Mouse (Mus musculus): ENCODE measurements at regions not wholly inside any gene's neighbourhood (a gene's known extent, or its start where the extent isn't known, plus 50 kb on each side); places are given as distances from the start of the nearest gene placed in this dataset.

DNA sequence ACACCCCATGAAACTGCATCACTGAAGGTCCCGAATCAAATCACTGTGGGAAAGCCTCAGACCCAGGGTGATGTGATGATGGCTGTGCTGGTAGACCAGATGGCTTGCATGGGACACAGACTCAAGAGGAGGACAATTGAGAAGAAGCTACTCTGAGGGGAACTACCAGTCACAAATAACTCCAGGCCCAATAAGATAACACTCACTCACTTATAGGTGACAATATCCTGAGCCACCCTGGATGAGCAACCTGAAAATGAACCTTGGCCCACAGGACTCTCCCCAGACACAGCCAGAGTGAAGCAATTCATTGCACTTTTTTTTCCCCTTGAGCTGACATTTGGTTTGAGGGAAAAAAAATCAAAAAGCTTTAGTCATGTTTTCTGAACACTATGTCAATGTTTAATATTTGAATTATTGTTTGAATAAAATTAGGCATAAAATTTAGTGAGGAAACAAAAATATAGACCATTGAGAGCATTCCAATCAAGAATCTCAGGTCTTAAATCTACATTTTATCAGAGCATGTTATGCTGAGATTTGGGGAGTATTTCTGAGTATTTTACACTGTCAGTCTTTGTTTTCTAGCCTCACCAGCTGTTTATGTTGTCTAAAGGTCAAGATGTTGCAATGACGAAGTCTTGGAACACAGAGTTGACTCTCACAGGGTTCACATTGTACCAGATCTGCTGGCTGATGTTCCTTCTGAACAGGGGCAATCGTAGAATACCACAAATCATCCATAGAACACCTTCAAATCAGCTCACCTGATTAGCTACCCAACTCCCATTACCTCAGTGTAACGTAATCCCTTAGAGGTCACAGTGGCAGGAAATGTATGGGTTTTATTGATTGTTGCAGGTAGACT lies 67.9 kb upstream of the Gm6993 start:
- no peak for DNase-seq (ENCODE audit: low spot score in 2 of 2)

DNA sequence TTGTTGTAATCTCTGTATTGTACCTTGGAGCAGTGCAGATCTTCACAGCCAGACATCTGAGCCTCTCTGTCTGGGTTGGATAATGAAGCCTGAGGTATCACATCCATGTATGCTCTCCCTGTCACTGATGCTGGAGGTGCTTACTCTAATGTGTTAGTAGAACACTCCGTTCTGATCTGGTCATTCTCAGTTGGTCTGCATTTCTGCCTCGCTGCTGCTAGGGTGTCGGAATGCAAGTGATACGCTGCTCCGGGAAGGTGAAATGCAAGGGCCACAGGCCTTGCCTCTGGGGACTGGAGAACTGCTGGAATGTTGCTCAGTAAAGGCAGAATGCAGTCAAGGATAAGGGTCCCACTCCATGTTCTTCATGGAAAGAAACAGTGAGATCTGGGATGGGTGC lies 67.1 kb upstream of the Gm6993 start:
- DNase-seq (ENCODE audit: low spot score in 2 of 2), result no peak

GRCm38 (mm10) chr12:31179536-31179935 lies 61.0 kb upstream of the Gm6993 start:
- DNase-seq (ENCODE audit: low spot score in 2 of 2), result no peak

GRCm38 (mm10) chr12:31183632-31184031 lies 56.9 kb upstream of the Gm6993 start:
- DNase-seq (ENCODE audit: low spot score in 2 of 2), result no peak

- peak; percentile 47 to 50 for DNase-seq (ENCODE audit: low spot score in 2 of 2)
Measured at GRCm38 (mm10) chr12:31184217-31184975, 56.2 kb upstream of the Gm6993 start.

GRCm38 (mm10) chr12:31185177-31185932 lies 55.2 kb upstream of the Gm6993 start:
- no peak for DNase-seq (ENCODE audit: low spot score in 2 of 2)

DNA sequence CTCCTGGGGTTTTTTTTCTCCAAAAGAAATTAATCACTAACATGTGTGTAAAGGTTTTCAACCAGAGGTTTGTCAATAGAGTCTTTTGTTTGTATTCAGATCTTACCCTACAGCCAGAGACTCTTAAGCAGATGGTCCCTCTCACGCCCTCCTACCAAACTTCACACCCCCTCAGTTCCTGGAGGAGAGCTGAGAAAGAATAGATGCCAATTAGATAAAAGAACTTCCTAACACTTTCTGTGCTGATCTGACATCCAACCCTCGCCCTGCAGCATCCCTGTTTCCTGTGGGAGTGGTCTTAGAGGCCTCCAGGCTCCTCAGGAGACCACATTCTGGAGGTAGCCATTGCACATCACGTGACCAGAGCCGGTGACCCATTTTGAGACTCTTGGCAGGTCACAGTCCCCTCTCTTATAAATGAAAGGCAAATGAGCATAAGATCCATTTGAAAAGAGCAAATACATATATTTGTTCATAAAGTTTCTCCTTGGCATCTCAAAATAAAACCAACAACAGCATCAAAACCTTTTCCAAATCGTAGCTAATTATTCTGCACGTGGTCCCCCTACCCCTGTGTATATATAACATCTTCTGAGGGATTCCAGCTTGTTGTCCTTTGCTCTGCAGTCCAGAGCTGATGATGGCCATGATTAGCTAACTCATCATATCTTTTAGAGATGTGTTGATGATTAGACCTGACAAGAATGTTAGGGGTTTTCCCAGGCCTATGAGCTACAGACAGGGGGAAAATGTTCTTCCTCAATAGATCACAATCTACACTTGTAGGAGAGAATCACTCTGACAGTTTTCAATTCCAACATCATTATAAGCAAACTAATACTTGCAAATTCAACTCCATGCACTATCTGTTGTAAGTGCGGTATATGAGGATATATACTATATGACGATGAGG lies 54.4 kb upstream of the Gm6993 start:
- no peak for DNase-seq (ENCODE audit: low spot score in 2 of 2)

- no peak for DNase-seq (ENCODE audit: low spot score in 2 of 2)
Measured at GRCm38 (mm10) chr12:31188011-31188576, 52.5 kb upstream of the Gm6993 start.

DNA sequence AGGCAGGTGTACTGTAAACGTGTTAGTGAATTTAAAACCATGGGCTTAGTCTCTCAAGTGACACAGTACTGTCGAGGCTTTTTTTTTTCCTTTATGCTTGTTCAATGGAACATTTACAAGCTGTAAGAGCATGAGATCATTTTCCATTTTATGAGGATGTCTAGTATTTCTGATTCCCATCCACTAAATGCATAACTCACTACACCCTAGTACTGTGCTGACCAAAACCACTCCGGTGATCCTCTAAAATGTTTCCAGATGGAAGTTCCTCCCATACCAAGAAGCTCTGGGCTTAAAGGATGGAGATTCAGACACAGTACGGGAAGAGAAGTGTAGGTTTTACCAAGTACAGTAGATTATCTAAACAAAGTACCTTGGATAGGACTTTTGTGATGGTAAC lies 50.3 kb upstream of the Gm6993 start:
- DNase-seq (ENCODE audit: low spot score in 2 of 2), result no peak
